Mouse (Mus musculus) lung, postnatal 0 days (tissue): ENCODE measurements around the gene Bves.

Source experiments
- CTCF ChIP-seq: IDR thresholded peaks from 2 replicates; pipeline ENCODE4 v1.5.1; 2016; ENCODE audit warnings: antibody characterized with exemption, mild to moderate bottlenecking
- EP300 ChIP-seq: IDR thresholded peaks from 2 replicates; pipeline ENCODE4 v1.6.1; 2016; ENCODE audit warnings: antibody characterized with exemption, mild to moderate bottlenecking, control low read depth

DNA sequence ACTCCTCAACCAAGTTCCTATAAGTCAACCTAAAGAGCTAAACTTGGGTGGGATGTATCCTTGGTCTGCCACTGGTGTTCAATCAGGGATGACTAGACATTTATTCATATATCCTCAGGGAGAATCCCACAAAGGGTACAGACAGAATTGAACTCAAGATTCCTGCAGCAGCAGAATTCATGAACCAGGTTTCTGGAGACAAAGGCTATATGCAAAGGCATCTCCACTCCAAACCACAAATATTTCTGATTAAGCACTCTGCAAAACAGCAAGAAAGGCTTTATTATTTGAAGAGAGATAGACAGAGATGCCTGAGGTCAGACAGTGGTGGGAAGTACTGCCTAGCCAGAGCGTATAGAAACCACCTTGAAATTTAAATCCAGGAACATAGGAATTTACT, 62.6 kb downstream of the Bves start:
- TF ChIP-seq EP300 (no peak), CTCF (no peak)
